Mouse (Mus musculus) cerebellum, adult 2 months (tissue): ENCODE measurements around the gene Ass1.

ENCODE experiments used
- CTCF ChIP-seq: fragments of 200-500 bp; IDR thresholded peaks from 2 replicates; pipeline ENCODE4 v1.5.1; 2011; ENCODE audit warnings: low read depth, mild to moderate bottlenecking, control low read depth, low read length, moderate library complexity, borderline replicate concordance; ENCODE audit not compliant: insufficient read depth
- POLR2A ChIP-seq: fragments of 200-500 bp; IDR thresholded peaks from 2 replicates; pipeline ENCODE4 v1.6.1; 2011; ENCODE audit warnings: low read length, control low read depth, borderline replicate concordance; ENCODE audit not compliant: insufficient read depth

GRCm38 (mm10) chr2:31508851-31509250 lies 38.8 kb downstream of the Ass1 start:
- no peak for TF ChIP-seq CTCF
- TF ChIP-seq POLR2A: no peak
